Mouse (Mus musculus) limb, embryonic 11.5 days (tissue): ENCODE results near the gene Ankrd33b. TPM values are rescaled to one million over a fixed set of nuclear protein-coding genes. Genes with fewer than 3 reads are reported as not detected.

Experiments
- ATAC-seq: fragments of 200-750 bp; cut with Nextera tagmentation; 2 replicates; pipeline ENCODE4 v1.8.0; 2017; ENCODE audit warnings: low read depth; ENCODE audit not compliant: insufficient number of reproducible peaks, low FRiP score, low TSS enrichment
- DNase-seq: peaks from one replicate; pipeline ENCODE4 v3.0.0-alpha.2; 2015; ENCODE audit warnings: low spot score
- H3K27ac ChIP-seq: fragments of 300-500 bp; sonication (generic); replicated peaks from 2 replicates; pipeline ENCODE4 v1.5.1; 2014; ENCODE audit warnings: low read depth, mild to moderate bottlenecking, low read length
- H3K27me3 ChIP-seq: fragments of 300-500 bp; sonication (generic); 2 replicates; pipeline ENCODE4 v1.6.1; 2014; ENCODE audit warnings: mild to moderate bottlenecking, low read length, mixed read lengths; ENCODE audit not compliant: control insufficient read depth, insufficient read depth
- H3K36me3 ChIP-seq: fragments of 300-500 bp; sonication (generic); 2 replicates; pipeline ENCODE4 v1.6.1; 2014; ENCODE audit warnings: mild to moderate bottlenecking, low read length, moderate library complexity, mixed read lengths; ENCODE audit not compliant: control insufficient read depth, insufficient read depth
- H3K4me1 ChIP-seq: fragments of 300-500 bp; sonication (generic); 2 replicates; pipeline ENCODE4 v1.6.1; 2014; ENCODE audit warnings: low read length, mixed read lengths; ENCODE audit not compliant: control insufficient read depth, insufficient read depth
- H3K4me2 ChIP-seq: fragments of 300-500 bp; sonication (generic); 2 replicates; pipeline ENCODE4 v1.6.1; 2014; ENCODE audit warnings: low read depth, mild to moderate bottlenecking, moderate library complexity; ENCODE audit not compliant: severe bottlenecking
- H3K4me3 ChIP-seq: fragments of 300-500 bp; sonication (generic); 2 replicates; pipeline ENCODE4 v1.5.1; 2014; ENCODE audit warnings: low read depth, low read length
- H3K9ac ChIP-seq: fragments of 300-500 bp; sonication (generic); 2 replicates; pipeline ENCODE4 v1.6.1; 2014; ENCODE audit warnings: mild to moderate bottlenecking, low read length
- H3K9me3 ChIP-seq: fragments of 300-500 bp; sonication (generic); 2 replicates; pipeline ENCODE4 v1.6.1; 2016; ENCODE audit warnings: low read length; ENCODE audit not compliant: control insufficient read depth
- WGBS: fragments of 180-500 bp; shearing (Covaris S2); extraction: QIAGEN DNeasy Blood & Tissue Kit; methylation state at CpG from one replicate; pipeline ENCODE4 v1.1.7; 2014; 5-methylcytosine and 5-hydroxymethylcytosine counted together
- polyA plus RNA-seq: library from polyadenylated mRNA; unstranded; fragments of >200 nt; fragmentation: Nextera tagmentation; extraction: Ambion mirVana; gene quantifications from 2 replicates; pipeline ENCODE4 v1.2.1, GENCODE M21; 2014

The Ankrd33b gene
- polyA plus RNA-seq, 1 experiment from 2014 or later, result 0.36 TPM

DNA sequence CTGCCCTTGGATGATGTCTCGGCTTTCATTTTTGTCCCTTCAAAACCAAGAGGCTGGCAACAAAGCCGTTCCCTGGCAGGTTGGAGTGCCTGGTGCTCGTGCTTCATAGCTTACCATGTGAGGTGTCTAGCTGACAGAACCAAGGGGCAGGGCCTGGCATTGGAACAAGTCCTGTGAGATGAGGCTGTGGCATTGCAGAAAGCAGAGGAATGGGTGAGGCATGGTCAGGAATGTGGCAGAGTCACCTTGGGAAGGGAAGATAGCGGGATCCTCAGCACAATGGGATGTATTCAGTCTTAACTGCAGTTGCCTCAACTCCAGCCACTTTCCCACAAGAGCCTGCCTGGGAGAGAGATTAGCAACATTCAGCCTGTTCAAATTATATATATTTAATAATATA lies 24.6 kb upstream of the Ankrd33b start:
- Histone ChIP-seq H3K36me3 (no peaks in the 10 kb centered on the region), H3K4me1 (no peaks in the 10 kb centered on the region), H3K9me3 (no peaks in the 10 kb centered on the region), H3K27ac (no peak overlapping the region), H3K4me2 (no peak overlapping the region), H3K27me3 (no peaks in the 10 kb centered on the region), H3K4me3 (no peak overlapping the region), H3K9ac (no peak overlapping the region)
- ATAC-seq, result no peak
- WGBS, result 83% methylated on average over 4 of the region's 4 CpGs
- no peak for DNase-seq

DNA sequence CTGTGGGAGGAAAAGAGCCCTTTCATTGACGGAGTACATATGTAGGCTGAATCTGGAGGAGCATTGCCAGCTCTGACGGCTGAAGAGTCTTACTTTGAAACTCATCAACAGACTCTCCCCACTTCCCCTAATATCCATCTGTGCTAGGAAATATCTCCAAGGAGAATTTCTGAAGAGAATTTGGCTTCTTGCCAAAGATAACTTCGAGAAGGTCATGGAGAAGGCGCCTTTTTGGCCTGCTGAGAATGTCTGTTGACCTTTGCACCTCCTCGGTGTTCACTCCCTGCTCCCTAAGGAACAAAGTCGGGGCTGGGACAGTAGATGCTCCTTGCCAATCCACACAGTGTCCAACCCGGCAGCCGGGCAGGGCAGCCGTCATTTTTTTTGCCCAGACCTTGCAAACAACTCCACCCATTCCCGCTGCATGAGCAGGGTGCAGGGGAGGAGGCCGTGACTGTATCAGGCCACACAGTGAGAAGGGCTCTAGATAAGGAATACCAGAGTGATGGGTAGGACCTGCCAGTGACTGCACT lies 14.5 kb upstream of the Ankrd33b start:
- Histone ChIP-seq H3K9ac (no peak overlapping the region), H3K27me3 (no peaks in the 10 kb centered on the region), H3K27ac (no peak overlapping the region), H3K4me2 (no peak overlapping the region), H3K4me1 (no peaks in the 10 kb centered on the region), H3K4me3 (no peak overlapping the region), H3K9me3 (no peaks in the 10 kb centered on the region), H3K36me3 (no peaks in the 10 kb centered on the region)
- DNase-seq (no peak), ATAC-seq (no peak)
- WGBS, result 81% methylated on average over 11 of the region's 11 CpGs

DNA sequence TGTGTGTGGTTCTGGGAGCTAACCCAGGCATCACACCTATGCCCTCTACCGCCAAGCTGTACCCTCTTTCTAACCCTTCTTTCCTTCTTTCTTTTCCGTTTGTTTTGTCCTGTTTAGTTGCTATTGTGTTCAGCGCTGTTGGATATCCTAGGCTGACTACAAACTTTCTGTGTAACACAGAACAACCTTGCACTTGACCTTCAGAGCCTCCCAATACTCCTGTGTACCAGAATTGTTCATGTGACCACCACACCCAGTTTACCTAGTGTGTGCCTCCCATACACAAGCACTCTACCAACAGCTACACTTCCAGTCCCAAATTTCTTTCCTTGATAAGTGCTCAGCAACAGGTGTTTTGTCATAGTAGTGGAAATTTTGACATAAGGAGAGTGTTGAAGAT lies 11.9 kb upstream of the Ankrd33b start:
- ATAC-seq (no peak), DNase-seq (no peak)
- Histone ChIP-seq H3K4me2 (no peak overlapping the region), H3K4me1 (peaks cover 3% of the 10 kb centered on the region; the same call in 1 of the 2 replicates), H3K36me3 (no peaks in the 10 kb centered on the region), H3K9ac (no peak overlapping the region), H3K4me3 (no peak overlapping the region), H3K9me3 (no peaks in the 10 kb centered on the region), H3K27ac (no peak overlapping the region), H3K27me3 (no peaks in the 10 kb centered on the region)
- WGBS, result 87% methylated on average over 3 of the region's 3 CpGs

DNA sequence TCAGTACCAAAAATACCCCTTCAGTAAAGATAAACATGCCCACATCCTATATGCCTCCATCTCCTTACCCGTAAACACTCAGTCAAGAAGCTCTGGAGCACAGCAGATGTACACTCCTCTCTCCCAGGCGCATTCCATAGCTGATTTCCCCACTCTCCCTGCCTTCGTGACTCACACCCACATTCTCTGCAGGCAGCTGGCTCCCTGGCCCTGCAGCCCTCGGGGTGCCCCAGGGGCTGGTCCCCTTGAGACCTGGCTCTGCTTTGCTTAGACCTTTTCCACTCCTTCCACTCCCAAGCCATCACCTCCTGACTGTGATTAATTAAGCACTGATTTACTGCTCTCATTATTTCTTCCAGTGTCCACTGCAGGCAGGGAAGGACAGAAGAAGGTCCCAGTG lies 7.7 kb upstream of the Ankrd33b start:
- Histone ChIP-seq H3K9ac (no peak overlapping the region), H3K4me3 (no peak overlapping the region), H3K27me3 (no peaks in the 10 kb centered on the region), H3K4me2 (no peak overlapping the region), H3K36me3 (no peaks in the 10 kb centered on the region), H3K9me3 (no peaks in the 10 kb centered on the region), H3K4me1 (peaks cover 3% of the 10 kb centered on the region; the same call in 1 of the 2 replicates), H3K27ac (no peak overlapping the region)
- 39% methylated on average over 4 of the region's 4 CpGs for WGBS
- DNase-seq (no peak), ATAC-seq (no peak)

DNA sequence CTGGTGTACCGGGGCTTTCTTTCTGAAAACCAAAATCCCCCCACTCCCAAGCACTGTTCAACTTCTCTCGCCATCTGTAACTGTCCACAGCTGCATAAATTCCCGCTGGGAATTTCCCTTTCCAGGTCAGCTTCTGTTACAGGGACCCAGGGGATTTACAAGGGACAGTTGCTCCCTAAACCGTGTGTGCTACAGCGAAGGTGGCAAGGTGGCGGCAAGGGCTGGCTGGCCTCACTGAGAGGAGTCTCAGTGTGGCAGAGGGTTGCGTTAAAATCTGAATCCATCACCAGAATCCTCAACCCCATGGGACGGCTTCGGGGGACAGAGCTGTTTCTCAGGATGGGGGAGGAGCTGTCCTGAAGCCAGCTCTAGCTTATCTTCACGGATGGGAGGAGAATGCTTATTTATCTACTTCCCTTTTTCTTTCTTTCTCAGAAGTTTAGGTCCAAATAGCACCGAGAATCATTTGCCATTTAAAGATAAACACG lies 1.6 kb upstream of the Ankrd33b start:
- H3K4me2 ChIP-seq, result no peak overlapping the region
- DNase-seq (no peak), ATAC-seq (no peak)
- H3K9ac ChIP-seq, result no peak overlapping the region
- WGBS, result 7% methylated on average over 12 of the region's 12 CpGs
- no peaks in the 10 kb centered on the region for H3K9me3 ChIP-seq
- H3K27ac ChIP-seq, result no peak overlapping the region
- peaks cover 46% of the 10 kb centered on the region for H3K27me3 ChIP-seq
- H3K36me3 ChIP-seq, result no peaks in the 10 kb centered on the region
- no peak overlapping the region for H3K4me3 ChIP-seq
- peaks cover 24% of the 10 kb centered on the region; the same call in 1 of the 2 replicates for H3K4me1 ChIP-seq

DNA sequence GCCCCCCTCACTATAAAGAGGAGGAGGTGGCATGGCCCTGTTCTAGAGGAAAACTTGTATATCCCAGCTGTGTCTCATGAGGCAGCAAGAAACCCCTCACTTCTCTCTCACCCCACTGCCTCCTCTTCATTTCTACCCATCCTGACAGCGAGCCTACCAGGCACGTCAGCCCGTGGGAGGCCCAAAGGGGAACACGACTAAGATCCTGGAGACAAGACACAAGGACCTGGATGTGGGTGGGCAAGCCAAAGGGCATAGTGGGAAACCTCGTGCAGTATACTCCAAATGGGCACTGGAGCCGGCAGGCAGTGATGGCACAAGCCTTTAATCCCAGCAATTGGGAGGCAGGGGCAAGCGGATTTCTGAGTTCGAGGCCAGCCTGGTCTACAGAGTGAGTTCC lies 1.0 kb upstream of the Ankrd33b start:
- H3K27me3 ChIP-seq, result peaks cover 47% of the 10 kb centered on the region
- ATAC-seq, result no peak
- H3K4me3 ChIP-seq, result no peak overlapping the region
- H3K4me2 ChIP-seq, result no peak overlapping the region
- no peaks in the 10 kb centered on the region for H3K9me3 ChIP-seq
- WGBS, result 19% methylated on average over 8 of the region's 8 CpGs
- peaks cover 24% of the 10 kb centered on the region; the same call in 1 of the 2 replicates for H3K4me1 ChIP-seq
- H3K9ac ChIP-seq, result no peak overlapping the region
- no peak overlapping the region for H3K27ac ChIP-seq
- DNase-seq, result no peak
- H3K36me3 ChIP-seq, result no peaks in the 10 kb centered on the region

DNA sequence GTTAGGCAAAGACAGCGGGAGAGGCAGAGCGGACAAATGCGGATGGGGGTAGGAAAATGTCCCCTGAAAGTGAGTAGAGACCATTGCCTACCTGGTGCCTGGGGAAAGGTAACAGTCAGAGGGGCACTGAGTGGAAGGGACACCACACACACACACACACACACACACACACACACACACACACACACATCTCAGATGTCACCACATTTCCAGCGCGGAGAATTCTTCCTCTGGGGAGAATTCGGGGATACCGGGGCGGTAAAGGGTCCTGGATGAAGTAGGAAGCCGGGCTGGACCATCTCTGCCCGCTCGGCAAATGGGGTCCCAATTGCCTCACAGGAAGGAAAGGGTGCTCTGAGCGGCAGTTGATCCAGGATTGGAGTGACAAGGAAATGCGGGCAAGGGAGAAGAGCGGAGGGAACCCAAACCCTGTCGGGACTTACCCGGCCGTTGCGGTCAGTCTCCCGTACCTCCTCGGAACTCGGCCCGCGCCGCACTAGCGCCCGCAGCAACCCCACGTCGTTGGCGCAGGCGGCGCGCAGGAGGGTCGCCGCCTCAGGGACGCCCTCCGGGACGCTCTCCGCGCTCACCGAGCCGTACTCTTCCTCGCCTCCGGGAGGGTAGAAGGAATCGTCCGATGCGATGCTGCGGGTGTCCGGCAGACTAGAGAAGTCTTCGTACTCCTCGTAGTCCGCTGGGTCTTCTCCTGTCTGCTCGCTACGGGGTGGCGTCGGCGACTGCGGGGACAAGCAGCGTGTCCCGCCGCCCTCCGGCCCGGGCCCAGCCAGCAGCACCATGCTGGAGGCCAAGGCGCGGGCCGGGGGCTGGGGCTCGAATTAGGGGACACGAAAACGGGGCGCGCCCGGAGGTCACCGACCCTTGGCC lies 688 bp downstream of the Ankrd33b start:
- peak overlapping the region; percentile 100 for H3K4me2 ChIP-seq
- no peak overlapping the region for H3K27ac ChIP-seq
- H3K4me1 ChIP-seq, result peaks cover 24% of the 10 kb centered on the region; the same call in 1 of the 2 replicates
- DNase-seq, result peak; percentile 69
- H3K9ac ChIP-seq, result peak overlapping the region; percentile 50
- peak overlapping the region; percentile 55 for H3K4me3 ChIP-seq
- H3K36me3 ChIP-seq, result no peaks in the 10 kb centered on the region
- under 1% methylated on average over 72 of the region's 72 CpGs for WGBS
- H3K9me3 ChIP-seq, result no peaks in the 10 kb centered on the region
- no peak for ATAC-seq
- peaks cover 47% of the 10 kb centered on the region for H3K27me3 ChIP-seq

DNA sequence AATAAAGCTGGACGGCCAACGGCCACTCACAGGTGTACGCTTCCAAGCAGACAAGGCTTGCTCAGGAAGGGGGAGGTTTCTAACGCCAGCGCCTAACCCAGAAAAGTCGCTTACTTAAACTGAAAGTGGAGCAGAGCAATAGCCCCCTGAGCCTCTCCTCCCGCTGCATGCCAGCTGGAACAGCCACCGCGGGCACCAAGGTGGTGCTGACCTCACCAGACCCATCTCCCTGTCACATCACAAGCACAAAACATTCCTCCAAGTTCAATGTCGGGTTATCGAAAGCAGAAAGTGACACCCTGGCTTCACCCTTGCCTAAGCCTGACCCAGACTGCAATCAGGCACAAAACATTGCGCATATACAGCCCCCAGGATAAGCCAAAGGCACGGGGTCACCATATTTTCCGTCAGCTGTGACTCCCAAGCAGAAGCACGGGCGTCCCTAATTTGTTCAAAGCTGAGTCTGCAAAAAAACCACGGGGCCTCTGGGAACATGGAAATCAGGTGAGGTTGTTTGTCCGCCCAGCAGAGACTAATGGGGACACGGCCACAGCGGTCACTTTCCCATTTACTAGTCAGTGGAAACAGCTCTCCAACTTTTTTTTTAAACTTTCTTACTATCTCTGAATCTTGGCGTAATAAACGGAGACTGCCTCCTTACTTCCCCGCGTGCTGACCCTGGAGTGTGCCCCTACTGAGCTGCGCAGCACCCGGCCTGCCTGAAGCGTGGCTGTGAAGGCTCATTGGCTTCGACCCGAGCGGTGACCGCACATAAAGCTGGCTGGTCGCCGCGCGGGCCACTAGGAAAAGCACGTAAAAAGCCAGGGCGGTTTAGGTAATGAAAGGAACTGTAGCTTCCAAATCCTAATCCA lies 1.6 kb downstream of the Ankrd33b start:
- H3K9ac ChIP-seq, result peak overlapping the region; percentile 12; the same call in 1 of the 2 replicates

More for the DNA sequence above, 1.6 kb downstream of the Ankrd33b start:
- peak overlapping the region; percentile 100 for H3K4me2 ChIP-seq
- H3K4me3 ChIP-seq, result peak overlapping the region; percentile 55
- H3K36me3 ChIP-seq, result no peaks in the 10 kb centered on the region
- no peaks in the 10 kb centered on the region for H3K9me3 ChIP-seq
- WGBS, result 2% methylated on average over 37 of the region's 37 CpGs
- DNase-seq, result peak; percentile 58
- no peak for ATAC-seq
- H3K4me1 ChIP-seq, result peaks cover 24% of the 10 kb centered on the region; the same call in 1 of the 2 replicates
- H3K27ac ChIP-seq, result no peak overlapping the region
- peaks cover 47% of the 10 kb centered on the region for H3K27me3 ChIP-seq
